Mouse (Mus musculus) yolk sac, embryonic 10.5 days (tissue): ENCODE results near the gene Uqcc2.

Experiments used
- DNase-seq: peaks from one replicate; pipeline ENCODE4 v3.0.0-alpha.2; 2017; ENCODE audit warnings: low spot score

Gene Uqcc2

GRCm38 (mm10) chr17:27077133-27077532, 56.6 kb downstream of the Uqcc2 start:
- DNase-seq, result no peak

- no peak for DNase-seq
Observed at GRCm38 (mm10) chr17:27074849-27075745, 58.6 kb downstream of the Uqcc2 start.

GRCm38 (mm10) chr17:27074236-27074635, 59.5 kb downstream of the Uqcc2 start:
- no peak for DNase-seq

GRCm38 (mm10) chr17:27073778-27074177, 59.9 kb downstream of the Uqcc2 start:
- DNase-seq, result no peak

GRCm38 (mm10) chr17:27073126-27073525, 60.6 kb downstream of the Uqcc2 start:
- no peak for DNase-seq
